Mouse (Mus musculus) embryo, embryonic 11 days (tissue): ENCODE results near the gene Col26a1.
"Not testable (repeated sequence)": the region's sequence is repeated elsewhere in the genome, so short reads cannot be mapped to it uniquely, and the experiment has no call there.

ENCODE experiments used
- DNase-seq: peaks from one replicate; pipeline ENCODE4 v3.0.0-alpha.2; 2015

Gene Col26a1

DNA sequence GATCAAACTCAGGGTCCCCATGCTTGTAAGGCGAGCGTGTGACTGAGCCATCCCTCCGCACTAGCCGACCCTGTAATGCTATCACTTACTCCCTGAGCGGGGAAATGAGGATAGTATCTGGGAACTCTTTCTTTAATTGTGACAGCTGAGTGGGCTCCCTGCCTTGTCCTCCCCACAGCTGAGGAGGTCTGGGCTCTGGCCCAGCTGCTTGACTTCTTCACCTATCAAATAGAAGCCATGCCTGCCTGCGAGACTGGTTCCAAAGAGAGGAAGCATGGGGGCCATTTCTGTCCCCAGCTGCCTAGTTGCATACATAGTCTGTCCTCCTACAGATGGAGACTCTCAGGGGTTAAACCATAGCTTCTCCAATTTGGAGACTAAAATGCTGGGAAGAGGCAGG, 78.0 kb downstream of the Col26a1 start:
- no peak for DNase-seq

DNA sequence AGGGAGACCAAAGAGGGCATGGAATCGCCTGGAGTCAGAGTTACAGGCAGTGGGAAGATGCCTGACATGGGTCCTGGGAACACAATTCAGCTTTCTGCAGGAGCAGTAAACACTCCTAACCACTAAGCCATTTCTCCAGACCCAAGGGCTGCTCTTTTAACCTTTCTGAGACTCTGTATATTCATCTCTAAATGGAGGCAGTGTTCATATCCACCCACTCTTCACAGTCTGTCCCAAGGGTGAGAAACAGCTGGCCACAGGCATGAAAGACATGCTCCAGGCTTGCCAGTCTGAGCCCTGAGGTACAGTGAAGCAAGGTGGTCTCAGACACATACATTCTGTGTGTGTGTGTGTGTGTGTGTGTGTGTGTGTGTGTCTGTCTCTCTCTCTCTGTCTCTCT, 78.8 kb downstream of the Col26a1 start:
- DNase-seq = peak; percentile 34

DNA sequence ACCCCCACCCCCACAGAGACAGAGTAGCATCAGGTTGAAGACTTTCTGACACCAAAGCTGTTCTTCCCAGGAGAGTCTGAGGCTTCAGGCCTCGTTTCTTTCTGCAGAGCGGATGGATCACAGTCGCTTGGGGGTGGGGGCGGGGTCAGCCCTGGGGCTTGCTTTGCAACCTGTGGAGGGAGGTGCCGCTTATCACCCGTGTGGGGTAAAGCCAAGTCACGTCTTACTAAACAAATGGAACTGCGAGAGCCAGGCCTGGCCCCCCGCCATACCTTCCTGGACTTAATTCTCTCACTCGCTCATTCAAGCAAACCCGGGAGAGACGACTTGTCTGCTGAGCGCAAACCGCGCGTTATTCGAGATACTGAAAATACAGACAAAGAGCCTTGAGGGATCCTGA, 80.3 kb downstream of the Col26a1 start:
- peak; percentile 52 for DNase-seq

DNA sequence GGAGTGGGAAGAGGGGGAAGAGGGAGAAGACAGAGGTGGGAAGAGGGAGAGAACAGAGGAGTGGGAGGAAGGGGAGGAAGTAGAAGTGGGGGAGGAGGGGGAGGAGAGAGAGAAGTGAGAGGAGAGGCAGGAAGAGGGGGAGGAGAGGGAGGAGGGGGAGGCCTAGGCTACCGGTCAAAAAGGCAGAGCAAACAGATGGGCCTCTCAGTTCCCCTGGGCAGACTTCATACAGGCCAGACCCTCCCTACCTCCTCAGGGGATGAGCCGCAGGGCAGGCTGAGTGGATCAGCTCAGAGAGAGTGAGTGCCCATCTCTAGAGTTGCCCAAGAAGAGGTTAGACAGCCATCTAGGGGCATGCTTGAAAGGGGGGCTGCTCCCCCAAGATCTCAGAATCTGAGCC, 86.1 kb downstream of the Col26a1 start:
- DNase-seq = peak; percentile 53

DNA sequence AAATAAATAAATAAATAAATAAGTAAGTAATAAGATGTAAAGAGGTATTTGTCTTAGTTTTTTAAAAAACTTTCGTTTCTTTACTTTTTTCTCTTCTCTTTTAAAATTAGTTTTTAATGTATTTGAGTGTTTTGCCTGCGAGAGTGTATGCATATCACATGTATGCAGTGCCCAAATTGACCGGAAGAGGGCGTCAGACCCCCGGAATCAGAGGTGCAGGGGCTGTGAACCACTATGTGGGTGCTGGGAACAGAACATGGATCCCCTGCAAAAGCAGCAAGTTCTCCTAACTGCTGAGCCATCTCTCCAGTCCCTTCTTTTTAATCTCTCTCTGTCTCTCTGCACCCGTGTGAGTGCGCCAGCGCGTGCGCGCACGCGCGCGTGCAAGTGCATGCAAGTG, 89.2 kb downstream of the Col26a1 start:
- no peak for DNase-seq

DNA sequence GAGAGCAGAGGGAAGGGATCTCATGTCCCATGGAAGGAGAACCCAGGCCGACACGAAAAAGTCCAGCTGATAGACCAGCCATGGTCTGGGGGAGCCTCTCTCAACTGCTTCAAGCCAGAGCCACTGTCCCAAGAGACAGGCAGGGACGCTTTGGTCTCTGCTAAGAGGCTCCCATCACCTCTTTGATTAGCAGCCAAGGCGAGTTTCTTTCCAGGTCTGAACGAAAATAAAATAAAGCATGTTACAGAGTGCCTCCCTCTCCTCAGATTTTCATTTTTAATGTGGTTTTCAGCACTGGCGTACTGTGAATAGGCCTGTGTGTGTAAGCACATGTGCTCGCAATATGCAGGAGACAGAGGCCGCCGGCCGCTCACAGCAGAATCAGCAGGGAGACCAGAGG, 90.5 kb downstream of the Col26a1 start:
- no peak for DNase-seq

DNA sequence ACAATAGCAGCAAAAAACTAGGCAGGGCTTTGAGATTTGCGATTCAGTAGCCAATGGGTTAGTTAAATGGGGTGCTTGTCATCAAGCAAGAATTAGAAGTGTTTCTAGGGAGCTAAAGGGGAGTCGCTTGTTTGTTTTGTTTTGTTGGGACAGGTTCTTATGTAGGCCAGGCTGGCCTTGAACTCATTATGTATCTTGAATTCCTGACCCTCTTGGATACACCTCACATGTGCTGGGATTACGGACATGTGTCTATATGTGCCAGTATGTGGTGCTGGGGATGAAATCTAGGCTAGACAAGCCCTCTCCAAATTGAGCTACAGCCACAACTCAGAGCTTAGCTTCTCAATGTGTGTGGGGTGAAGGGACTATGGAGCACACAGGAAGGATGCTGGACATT, 91.8 kb downstream of the Col26a1 start:
- no peak for DNase-seq

DNA sequence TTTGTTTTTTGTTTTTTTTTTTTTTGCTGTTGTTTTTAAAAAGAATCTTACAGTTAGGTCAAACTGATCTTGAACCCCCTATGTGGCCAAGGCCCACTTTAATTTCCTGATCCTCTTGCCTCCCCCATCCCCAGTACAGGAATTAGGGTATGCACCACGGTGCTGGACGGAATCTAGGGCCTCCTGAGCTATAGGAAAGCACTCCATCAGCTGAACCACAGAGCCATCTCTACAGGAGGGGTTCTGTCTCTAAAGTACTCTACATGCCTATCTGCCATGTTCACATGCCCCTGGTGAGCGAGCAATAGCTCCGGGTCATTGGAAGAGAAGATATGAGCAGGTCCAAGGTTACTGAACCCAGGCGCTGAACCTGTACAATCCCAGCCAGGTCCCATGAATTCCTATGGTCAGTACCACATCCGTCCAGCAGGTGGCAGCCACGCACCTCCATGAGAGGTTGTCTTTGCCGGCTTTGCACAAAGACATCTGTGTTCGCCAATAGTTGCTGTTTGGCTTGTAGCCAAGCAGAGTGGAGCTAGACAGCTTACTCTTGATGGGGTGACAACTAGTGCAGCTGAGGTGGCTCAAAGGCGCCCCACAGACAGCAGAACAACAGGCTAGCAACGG, 92.3 kb downstream of the Col26a1 start:
- DNase-seq = peak; percentile 94

DNA sequence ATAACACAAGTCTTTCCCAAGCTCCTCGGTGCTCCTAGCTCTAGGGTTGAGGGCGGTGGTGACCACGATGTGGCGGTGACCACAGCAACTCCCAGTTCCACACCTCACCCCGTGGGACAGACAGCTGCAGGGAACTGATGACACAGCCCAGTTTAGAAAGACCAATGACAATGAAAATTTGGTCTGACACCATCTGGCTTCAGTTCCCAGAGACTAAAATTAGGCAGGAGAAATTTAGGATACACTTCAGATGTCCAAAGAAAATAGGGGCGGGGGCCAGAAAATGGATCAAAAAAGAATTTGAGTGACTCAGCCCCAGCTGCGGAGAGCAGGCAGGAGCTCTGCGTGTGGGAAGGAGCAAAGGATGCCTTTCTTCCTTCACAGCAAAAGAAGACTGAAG, 98.5 kb downstream of the Col26a1 start:
- no peak for DNase-seq

DNA sequence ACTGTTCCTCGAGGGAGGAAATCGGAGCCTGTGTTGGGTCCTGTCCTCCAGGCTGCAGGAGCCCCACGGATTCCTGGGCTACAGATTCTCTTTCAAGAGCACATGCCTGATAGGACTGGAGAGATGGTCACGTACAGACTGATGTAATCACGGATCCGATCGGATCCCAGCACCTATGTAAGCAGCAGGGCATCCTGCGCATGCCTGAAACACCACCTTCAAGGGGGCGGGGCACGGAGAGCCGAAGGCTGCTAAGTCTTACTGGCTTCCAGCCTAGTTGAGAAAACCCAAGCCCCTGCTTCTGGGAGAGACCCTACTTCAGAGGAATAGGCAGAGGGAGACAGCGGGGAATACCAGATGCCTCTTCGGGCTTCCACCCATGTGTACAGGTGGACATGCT, 100.4 kb downstream of the Col26a1 start:
- no peak for DNase-seq

DNA sequence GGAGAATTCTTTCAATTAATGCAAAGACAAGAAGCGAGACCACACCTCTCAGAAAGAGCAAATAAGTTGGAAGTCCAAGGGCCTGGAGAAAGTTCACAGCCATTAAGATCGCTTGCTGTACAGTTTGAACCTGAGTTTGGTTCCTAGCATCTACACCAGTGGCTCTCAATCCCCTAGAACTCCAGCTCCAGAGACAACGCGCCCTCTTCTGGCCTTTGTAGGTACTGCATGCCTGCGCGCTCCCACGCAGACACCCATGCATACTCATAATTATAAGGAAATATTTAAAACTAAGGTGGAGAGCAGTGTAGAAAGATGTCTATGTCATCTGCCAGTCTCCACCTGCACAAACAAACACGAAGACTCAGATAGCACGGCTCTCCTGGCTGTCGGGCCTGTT, 102.5 kb downstream of the Col26a1 start:
- DNase-seq = no peak

DNA sequence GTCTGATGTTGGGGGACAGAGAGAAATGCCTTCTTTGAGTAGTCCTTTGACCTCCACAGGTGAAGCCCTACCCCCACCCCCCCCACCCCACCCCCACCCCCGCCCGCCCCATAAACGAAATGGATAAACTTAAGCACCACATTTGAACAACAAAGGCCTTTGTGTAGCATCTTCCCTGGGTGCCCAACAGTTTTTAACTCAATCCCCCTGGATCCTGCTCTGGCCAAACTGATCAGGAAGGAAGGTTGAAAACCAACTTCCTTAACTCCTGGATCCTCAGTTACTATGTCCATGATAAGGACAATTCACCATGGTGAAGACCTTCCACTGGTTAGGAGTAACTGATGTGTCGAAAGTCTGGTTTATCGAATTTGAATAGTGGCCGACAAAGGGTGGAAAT, 103.1 kb downstream of the Col26a1 start:
- no peak for DNase-seq

DNA sequence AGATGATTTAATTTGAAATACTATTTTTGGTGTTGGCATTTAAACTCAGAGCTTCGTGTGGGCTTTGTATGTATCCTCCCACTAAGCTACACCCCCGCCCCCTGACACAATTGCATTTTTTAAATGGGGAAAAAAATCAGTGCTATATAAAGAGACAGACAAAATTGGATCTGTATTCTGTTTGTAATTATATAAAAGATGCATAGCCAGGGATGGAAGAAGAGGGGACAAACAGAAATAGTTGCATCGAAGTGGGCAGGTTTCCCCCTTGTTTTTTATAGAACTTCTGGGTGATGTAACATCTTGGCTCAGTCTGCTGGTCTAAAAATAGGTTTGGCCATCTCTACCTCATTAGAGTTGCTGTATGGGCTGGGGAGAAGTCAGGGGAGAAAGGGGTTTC, 107.5 kb downstream of the Col26a1 start:
- DNase-seq = no peak

DNA sequence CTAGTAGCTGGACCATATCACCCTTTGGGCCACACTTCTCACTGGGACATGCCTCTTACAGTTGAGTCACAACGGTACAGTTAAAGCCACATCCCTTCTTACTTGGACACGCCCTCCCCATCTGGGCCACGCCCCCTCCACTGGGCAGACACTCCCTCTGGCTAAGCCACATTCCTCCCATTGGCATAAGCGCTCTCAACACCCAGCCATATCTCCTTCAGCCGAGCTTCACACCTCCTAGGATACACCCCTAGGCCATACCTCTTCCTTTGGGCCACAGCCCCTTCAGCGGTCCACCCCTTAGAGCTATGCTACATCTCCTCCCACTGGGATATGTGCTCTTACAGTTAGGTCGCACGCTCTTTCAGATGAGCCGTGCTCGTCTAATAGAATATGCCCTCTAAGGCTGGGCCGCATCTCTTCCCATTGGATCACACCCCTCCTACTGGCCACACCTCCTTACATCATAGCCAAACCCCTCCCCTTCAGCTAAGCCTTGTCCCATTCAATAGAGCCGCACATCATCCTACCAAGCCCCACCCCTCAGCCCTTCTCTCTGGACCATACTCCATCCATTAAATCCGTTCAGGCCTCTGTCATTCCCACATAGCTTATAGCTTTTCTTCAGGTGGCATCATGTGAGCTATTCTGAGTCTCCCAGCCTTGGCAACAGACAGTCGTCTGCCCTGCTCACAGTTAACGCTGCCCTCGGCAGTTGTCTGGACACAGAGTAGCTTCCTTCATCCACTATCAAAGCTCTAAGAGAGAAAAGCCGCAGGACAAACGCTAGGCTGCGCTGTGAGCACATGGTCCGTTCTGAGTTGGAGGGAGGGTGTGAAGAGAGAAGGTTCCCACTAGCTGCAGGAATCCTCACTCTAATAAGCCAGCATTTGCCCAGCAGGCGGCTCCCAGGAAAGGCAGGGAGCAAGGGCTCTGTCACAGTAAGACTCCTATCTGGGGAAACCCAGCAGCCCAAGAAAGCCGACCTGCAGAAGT, 109.7 kb downstream of the Col26a1 start:
- no peak for DNase-seq

DNA sequence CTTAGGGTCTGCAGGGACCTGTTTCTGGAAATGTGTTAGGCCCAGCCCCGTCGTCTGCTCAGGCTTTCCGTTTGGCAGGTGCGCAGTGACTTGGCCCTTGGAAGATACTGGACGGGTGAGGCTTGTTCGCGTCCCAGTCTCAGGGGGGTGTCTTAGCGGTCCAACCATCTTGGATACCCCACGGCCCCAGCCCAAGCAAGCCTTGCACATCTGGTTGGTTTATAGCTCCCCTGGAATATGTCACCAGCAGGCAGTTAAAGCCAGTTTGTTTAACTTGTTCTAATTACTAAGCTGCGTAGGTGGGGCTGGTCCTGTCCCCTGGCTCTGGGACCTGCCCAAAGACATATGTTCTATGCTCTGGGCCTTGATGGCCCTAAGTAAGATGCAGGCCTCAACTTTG, 111.9 kb downstream of the Col26a1 start:
- DNase-seq = no peak

DNA sequence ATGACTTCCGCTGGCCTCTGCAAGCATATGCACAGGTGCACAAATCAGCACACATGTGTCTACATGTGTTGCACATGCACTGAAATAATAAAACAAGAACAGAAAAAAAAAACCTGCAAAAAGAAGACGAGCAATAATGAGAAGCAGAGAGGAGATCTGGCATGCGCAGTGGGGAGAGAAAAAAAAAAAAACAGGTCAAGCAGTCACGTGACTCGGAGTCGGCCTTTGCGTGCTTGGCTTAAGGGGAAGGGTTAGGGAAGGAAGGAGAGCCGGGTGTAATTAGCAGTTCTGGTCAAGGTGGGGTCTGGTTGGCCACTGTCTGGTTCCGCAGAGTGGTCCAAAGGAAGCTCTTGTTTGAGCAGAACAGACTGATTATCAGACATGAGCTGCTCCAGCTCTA, 115.7 kb downstream of the Col26a1 start:
- DNase-seq = no peak

DNA sequence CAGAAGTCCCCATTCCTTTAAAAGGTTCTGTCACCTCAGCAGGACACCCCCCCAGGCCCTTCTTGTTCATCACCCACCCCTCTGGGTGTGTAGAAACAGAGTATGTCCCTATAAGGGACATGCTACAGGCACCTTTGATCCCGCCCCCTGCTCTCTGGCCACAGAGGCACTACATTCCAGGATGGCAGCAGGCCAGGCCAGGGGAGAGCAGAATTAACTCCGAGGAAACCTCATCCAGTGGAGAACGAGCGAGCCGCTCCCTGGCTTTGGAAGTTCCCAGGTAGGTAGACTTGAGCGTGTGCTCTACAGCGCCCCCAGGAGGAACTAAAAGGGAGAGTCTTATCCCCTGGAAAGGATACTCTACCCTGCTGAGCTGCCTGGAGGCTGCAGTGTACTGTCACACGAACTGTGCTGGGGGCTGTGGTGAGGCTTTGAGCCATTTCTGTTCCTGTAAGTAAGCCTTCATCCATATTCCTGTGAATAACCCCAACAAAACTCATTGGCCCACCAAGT, 118.8 kb downstream of the Col26a1 start:
- no peak for DNase-seq

DNA sequence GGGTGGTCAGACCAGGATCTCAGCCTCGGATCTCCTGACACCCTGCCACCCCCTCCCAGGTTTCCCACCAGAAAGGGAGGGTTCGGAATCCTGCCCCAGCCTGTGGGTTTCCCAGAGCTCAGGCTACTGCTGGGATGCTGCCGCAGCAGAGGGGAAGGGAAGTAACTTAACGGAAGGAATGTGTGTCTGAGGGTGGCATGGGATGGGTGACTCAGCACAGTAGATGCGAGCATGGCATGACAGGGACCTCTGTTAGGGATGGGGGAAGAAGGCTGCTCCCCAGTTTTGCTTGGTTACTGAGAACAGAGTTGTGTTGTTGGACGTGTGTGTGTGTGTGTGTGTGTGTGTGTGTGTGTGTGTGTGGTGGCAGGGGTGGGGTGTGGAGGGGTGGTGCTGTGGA, 122.7 kb downstream of the Col26a1 start:
- DNase-seq = no peak

DNA sequence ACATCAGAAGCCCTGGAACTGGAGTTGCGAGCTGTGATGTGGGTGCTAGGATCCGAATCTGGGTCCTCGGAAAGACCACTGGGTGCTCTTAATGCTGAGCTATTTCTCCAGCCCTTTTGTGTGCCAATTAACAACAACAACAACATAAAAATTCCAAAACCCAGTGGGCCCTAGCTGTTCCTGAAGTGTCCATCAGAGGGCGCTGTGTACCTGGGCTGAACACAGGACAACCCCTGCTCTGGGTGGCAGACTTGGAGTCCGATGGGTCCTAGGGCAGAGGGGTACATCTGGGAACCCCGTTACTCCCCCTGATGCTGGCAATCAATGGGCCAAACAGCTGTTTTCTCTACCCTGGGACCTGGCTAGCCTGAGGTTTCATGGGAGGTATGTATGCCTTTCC, 123.2 kb downstream of the Col26a1 start:
- DNase-seq = peak; percentile 17

DNA sequence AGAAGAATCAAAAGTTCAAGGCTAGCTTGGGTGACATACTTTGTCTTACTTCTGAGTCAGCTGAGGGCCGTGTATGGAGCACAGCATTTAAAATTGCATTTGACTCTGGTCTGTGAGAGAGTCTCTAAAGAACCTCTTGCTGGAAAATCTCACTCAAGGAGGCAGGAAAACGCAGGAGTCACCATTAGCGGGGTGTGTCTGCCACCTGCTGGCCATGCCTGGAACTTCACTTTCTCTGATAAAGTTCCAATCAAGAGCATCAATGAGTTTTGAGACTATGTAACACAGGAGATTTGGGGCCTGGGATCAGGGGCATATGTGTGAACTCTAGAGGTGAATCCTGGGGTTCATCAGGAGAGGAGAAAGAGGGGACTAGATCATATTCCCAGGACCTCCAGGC, 127.3 kb downstream of the Col26a1 start:
- DNase-seq = peak; percentile 72

DNA sequence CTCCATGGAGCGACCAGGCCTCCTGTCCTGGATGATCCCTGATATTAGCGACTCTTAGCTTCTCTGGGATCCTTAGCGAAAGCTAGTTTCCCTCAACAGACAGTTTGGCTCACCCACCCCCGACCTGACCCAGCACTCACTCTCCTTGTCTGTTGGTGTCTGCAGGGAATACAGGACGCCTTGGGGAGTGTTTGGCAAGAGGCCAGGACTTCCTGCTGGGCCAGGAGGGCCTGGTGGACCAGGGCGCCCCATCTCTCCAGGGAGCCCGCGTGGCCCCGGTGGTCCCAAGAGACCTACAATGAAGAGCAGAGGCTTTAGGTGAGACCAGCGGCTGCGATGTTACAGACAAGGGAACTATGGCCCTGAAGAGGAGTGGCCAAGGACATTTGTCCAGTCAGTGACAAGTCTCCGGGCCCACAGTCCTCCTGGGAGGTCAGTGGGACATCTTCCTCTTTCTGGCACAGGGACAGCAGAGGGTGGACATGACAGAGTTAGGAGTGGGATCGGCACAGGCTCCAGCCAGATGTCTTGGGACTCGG, 128.9 kb downstream of the Col26a1 start:
- no peak for DNase-seq

DNA sequence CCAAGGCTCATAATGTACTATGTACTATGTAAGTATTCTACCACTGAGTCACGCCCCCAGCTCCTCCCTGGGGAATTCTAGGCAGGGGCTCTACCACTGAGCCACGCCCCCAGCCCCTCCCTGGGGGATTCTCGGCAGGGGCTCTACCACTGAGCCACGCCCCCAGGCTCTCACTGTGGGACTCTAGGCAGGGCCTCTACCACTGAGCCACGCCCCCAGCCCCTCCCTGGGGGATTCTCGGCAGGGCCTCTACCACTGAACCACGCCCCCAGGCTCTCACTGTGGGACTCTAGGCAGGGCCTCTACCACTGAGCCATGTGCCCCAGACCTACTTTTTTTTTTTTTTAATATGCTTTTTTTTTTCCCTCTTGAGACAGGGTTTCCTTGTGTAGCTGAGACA, 129.8 kb downstream of the Col26a1 start:
- DNase-seq = not testable (repeated sequence)

DNA sequence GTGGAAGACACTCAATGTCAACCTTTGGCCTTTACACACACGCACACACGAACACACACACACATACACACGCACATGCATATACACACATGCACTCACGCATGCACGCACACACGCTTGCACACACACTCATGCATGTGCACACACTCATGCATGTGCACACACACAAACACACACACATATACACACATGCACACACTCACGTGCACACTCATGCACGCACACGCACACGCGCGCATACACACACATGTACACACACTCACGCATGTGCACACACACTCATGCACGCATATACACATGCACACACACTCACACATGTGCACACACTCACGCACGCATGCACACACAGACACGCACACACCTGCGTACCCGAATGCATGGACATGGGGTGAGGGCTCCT, 130.9 kb downstream of the Col26a1 start:
- DNase-seq = no peak

DNA sequence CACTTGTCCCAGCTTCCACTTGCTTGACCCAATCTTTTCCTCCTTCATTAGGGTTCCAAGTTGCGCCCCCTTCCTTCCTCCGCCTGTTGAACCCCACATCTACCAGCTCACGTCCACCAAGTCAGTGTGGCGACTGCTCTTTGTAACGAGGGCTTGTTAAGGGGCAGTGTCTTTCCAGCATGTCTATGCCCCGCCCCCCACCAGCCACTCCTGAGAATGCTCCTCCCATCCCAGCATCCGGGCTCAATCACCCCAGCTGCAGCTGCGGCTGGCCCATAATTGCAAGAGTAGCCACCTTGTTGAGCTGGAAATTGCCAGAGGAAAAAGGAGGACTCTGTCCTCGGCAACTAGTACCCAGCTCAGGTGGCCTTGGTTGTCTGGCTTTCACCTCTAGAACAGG, 136.4 kb downstream of the Col26a1 start:
- no peak for DNase-seq
